Comparison of ENCODE assay signal across 8 mouse cellular contexts in the genomic region with DNA sequence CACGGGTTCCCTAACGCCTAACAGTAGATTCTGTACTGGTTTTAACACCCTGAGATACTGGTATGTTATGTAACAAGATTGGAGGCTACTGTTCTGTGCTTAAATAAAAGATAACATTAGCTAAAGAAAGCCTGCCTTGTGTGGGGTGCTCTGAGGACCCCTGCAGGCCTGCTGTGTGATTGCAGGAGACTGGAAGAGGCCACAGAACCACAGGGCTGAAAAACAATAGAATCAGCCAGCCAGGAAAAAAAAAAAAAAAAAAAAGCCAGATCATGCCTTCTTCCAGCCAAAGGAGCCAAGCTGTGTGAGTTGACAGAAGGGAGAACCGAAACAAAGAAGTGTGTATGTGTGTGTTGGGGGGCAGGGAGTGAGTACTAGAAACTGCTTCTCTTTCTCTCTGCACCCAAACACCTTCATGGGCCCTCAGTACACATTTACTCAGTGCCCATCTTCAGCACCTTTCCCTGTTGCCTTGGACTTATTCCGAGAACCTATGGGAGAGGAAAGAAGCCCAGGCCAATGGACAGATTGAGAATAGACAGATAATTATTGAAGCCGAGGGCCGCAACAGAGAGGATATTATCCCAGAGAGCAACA. TPM values are rescaled to one million over a fixed set of nuclear protein-coding genes. Genes with fewer than 3 reads are reported as not detected.
DNase-seq lines count a peak whose midpoint lies in the region; ATAC-seq and TF ChIP-seq lines count a peak whose summit lies in the region.

No protein-coding gene starts in this region.

- intact Hi-C loops in heart, postnatal 10 days (cut with DNase I): loop anchor here (1.0 to 10.0 kb wide), 3 partner anchors 51 to 101 kb away; no protein-coding TSS in a partner anchor

- H3K36me3 ChIP-seq in intestine, postnatal 0 days (ENCODE audit: control insufficient read depth, insufficient read depth): no peaks in the 10 kb centered on the region
- H3K36me3 ChIP-seq in intestine, embryonic 16.5 days (ENCODE audit: control insufficient read depth, insufficient read depth, low read length): no peaks in the 10 kb centered on the region
- no peaks in the 10 kb centered on the region for H3K36me3 ChIP-seq in forebrain, embryonic 12.5 days (replicated peaks)

- H3K27ac ChIP-seq in intestine, postnatal 0 days (ENCODE audit: low read depth, low read length): no peak overlapping the region
- H3K27ac ChIP-seq in intestine, embryonic 16.5 days (ENCODE audit: low read length): no peak overlapping the region
- H3K27ac ChIP-seq in forebrain, embryonic 12.5 days: peak overlapping the region; percentile 65; the same call in 1 of the 2 replicates

- ATAC-seq in intestine, postnatal 0 days: no peak
- no peak for ATAC-seq in intestine, embryonic 16.5 days
- ATAC-seq in forebrain, embryonic 12.5 days (ENCODE audit: low FRiP score): no peak

- peak; percentile 90 for TF ChIP-seq CTCF in intestine, postnatal 0 days (IDR thresholded peaks at IDR 0.05; ENCODE audit: low read depth)

- DNase-seq in c-Kit-positive CD71-positive TER-119-positive erythroid progenitor cells, embryonic 14.5 days (ENCODE audit: low spot score): peak; percentile 45
- DNase-seq in heart, postnatal 10 days: peak; percentile 75 to 79
- peak; percentile 87 for DNase-seq in layer of hippocampus, adult 9-11 months
- peak; percentile 76 to 82 for DNase-seq in lung, postnatal 4 days
- peak; percentile 69 for DNase-seq in right cerebral cortex, postnatal 25 days

- no peak overlapping the region for H3K4me3 ChIP-seq in intestine, postnatal 0 days (ENCODE audit: low read depth, low read length)
- H3K4me3 ChIP-seq in intestine, embryonic 16.5 days (ENCODE audit: low read length): no peak overlapping the region
- H3K4me3 ChIP-seq in forebrain, embryonic 12.5 days (replicated peaks): no peak overlapping the region

- H3K9ac ChIP-seq in intestine, postnatal 0 days (ENCODE audit: low read depth, low read length): no peak overlapping the region
- H3K9ac ChIP-seq in intestine, embryonic 16.5 days (ENCODE audit: low read depth, low read length): no peak overlapping the region
- H3K9ac ChIP-seq in forebrain, embryonic 12.5 days: no peak overlapping the region

- no peaks in the 10 kb centered on the region; the same call in 1 of the 2 replicates for H3K4me1 ChIP-seq in intestine, postnatal 0 days (replicated peaks; ENCODE audit: control insufficient read depth, insufficient read depth, low read length)
- H3K4me1 ChIP-seq in intestine, embryonic 16.5 days (ENCODE audit: control insufficient read depth, insufficient read depth, low read length): peaks cover 23% of the 10 kb centered on the region
- H3K4me1 ChIP-seq in forebrain, embryonic 12.5 days: peaks cover 33% of the 10 kb centered on the region

- H3K27me3 ChIP-seq in intestine, postnatal 0 days (replicated peaks; ENCODE audit: control insufficient read depth, insufficient read depth, low read length): no peaks in the 10 kb centered on the region
- no peaks in the 10 kb centered on the region for H3K27me3 ChIP-seq in intestine, embryonic 16.5 days (replicated peaks; ENCODE audit: control insufficient read depth, insufficient read depth, low read length)
- 0 out of 2 replicates have a peak, but pooled peaks cover 7% of the 10 kb centered on the region for H3K27me3 ChIP-seq in forebrain, embryonic 12.5 days

- 39% methylated on average over 6 of the region's 6 CpGs for WGBS in intestine, postnatal 0 days
- WGBS in intestine, embryonic 16.5 days: 40% methylated on average over 6 of the region's 6 CpGs
- WGBS in forebrain, embryonic 12.5 days: 26% methylated on average over 6 of the region's 6 CpGs

- H3K4me2 ChIP-seq in intestine, postnatal 0 days (replicated peaks; ENCODE audit: low read depth): no peak overlapping the region
- H3K4me2 ChIP-seq in intestine, embryonic 16.5 days (ENCODE audit: low read depth, low read length): no peak overlapping the region
- H3K4me2 ChIP-seq in forebrain, embryonic 12.5 days: no peak overlapping the region

- no peaks in the 10 kb centered on the region for H3K9me3 ChIP-seq in intestine, postnatal 0 days (ENCODE audit: control insufficient read depth)
- H3K9me3 ChIP-seq in intestine, embryonic 16.5 days (ENCODE audit: control insufficient read depth, low read length): no peaks in the 10 kb centered on the region
- no peaks in the 10 kb centered on the region for H3K9me3 ChIP-seq in forebrain, embryonic 12.5 days

RNA-seq across cellular contexts. Expression of gene Ypel2, which starts 2.2 kb away (rescaled TPM):
- polyA plus RNA-seq in intestine, postnatal 0 days (2015; fragmentation: Nextera tagmentation; extraction: Ambion mirVana): 4.6 and 5.9 TPM in 2 replicates
- polyA plus RNA-seq in intestine, embryonic 16.5 days (2015; fragmentation: Nextera tagmentation; extraction: Ambion mirVana): 7.5 and 8.6 TPM in 2 replicates
- 8.1 and 8.3 TPM in 2 replicates for polyA plus RNA-seq in forebrain, embryonic 12.5 days (2016; fragmentation: Nextera tagmentation; extraction: Ambion mirVana)
- total RNA-seq in heart, postnatal 10 days (2021): 10 to 100 TPM; 26.1 to 31.3 TPM
